Mouse (Mus musculus) neural tube, embryonic 14.5 days (tissue): ENCODE results near the gene Higd1c. TPM values are rescaled to one million over a fixed set of nuclear protein-coding genes. Genes with fewer than 3 reads are reported as not detected.
A peak's percentile ranks its signal among the peaks of the same experiment; 100 is the strongest.
"Not testable (repeated sequence)": the region's sequence is repeated elsewhere in the genome, so short reads cannot be mapped to it uniquely, and the experiment has no call there.

Experiments used
- ATAC-seq: fragments of 200-750 bp; cut with Nextera tagmentation; 2 replicates; pipeline ENCODE4 v1.8.0; 2017; ENCODE audit warnings: low read depth, mild to moderate bottlenecking, moderate TSS enrichment, moderate library complexity
- H3K27ac ChIP-seq: fragments of 300-500 bp; sonication (generic); 2 replicates; pipeline ENCODE4 v1.5.1; 2014; ENCODE audit warnings: low read depth, mild to moderate bottlenecking, control low read depth, low read length, moderate library complexity, mixed read lengths
- H3K27me3 ChIP-seq: fragments of 300-500 bp; sonication (generic); 2 replicates; pipeline ENCODE4 v1.6.1; 2014; ENCODE audit warnings: low read length; ENCODE audit not compliant: control insufficient read depth, insufficient read depth
- H3K36me3 ChIP-seq: fragments of 300-500 bp; sonication (generic); 2 replicates; pipeline ENCODE4 v1.6.1; 2014; ENCODE audit warnings: low read length, mixed read lengths; ENCODE audit not compliant: control insufficient read depth, insufficient read depth
- H3K4me1 ChIP-seq: fragments of 300-500 bp; sonication (generic); 2 replicates; pipeline ENCODE4 v1.6.1; 2014; ENCODE audit warnings: low read length; ENCODE audit not compliant: control insufficient read depth, insufficient read depth
- H3K4me2 ChIP-seq: fragments of 300-500 bp; sonication (generic); 2 replicates; pipeline ENCODE4 v1.6.1; 2014; ENCODE audit warnings: mild to moderate bottlenecking, low read depth, low read length, control low read depth
- H3K4me3 ChIP-seq: fragments of 300-500 bp; sonication (generic); 2 replicates; pipeline ENCODE4 v1.5.1; 2014; ENCODE audit warnings: low read depth, low read length, control low read depth, mixed read lengths
- H3K9ac ChIP-seq: fragments of 300-500 bp; sonication (generic); replicated peaks from 2 replicates; pipeline ENCODE4 v1.6.1; 2014; ENCODE audit warnings: low read depth, mild to moderate bottlenecking, control low read depth, low read length, mixed read lengths
- H3K9me3 ChIP-seq: fragments of 300-500 bp; sonication (generic); 2 replicates; pipeline ENCODE4 v1.6.1; 2016; ENCODE audit warnings: low read length; ENCODE audit not compliant: control insufficient read depth
- WGBS: fragments of 180-500 bp; shearing (Covaris S2); extraction: QIAGEN DNeasy Blood & Tissue Kit; methylation state at CpG from one replicate; pipeline ENCODE4 v1.1.7; 2014; 5-methylcytosine and 5-hydroxymethylcytosine counted together
- polyA plus RNA-seq: library from polyadenylated mRNA; unstranded; fragments of >200 nt; fragmentation: Nextera tagmentation; extraction: Ambion mirVana; gene quantifications from 2 replicates; pipeline ENCODE4 v1.2.1, GENCODE M21; 2014

The Higd1c gene
- polyA plus RNA-seq, 1 experiment from 2014 or later: not detected

- no peak overlapping the region for H3K9ac ChIP-seq
- peak; percentile 54; the same call in 1 of the 2 replicates for ATAC-seq
These were observed 33.6 kb upstream of the Higd1c start for GRCm38 (mm10) chr15:100330739-100331138.

GRCm38 (mm10) chr15:100332077-100332961 lies 32.0 kb upstream of the Higd1c start:
- not testable (repeated sequence) for H3K27ac ChIP-seq, H3K27me3 ChIP-seq, H3K4me3 ChIP-seq, H3K36me3 ChIP-seq, H3K4me2 ChIP-seq, H3K4me1 ChIP-seq, H3K9me3 ChIP-seq, H3K9ac ChIP-seq
- ATAC-seq: peak; percentile 17; the same call in 1 of the 2 replicates
- WGBS: 31% methylated on average over 2 of the region's 10 CpGs

More at GRCm38 (mm10) chr15:100330739-100331138, 33.6 kb upstream of the Higd1c start:
- no peaks in the 10 kb centered on the region; the same call in 1 of the 2 replicates for H3K4me1 ChIP-seq
- no peaks in the 10 kb centered on the region for H3K36me3 ChIP-seq
- no peaks in the 10 kb centered on the region for H3K27me3 ChIP-seq
- H3K9me3 ChIP-seq: no peaks in the 10 kb centered on the region
- H3K4me2 ChIP-seq: no peak overlapping the region
- H3K4me3 ChIP-seq: no peak overlapping the region
- H3K27ac ChIP-seq: no peak overlapping the region
- 34% methylated on average over 7 of the region's 7 CpGs for WGBS

DNA sequence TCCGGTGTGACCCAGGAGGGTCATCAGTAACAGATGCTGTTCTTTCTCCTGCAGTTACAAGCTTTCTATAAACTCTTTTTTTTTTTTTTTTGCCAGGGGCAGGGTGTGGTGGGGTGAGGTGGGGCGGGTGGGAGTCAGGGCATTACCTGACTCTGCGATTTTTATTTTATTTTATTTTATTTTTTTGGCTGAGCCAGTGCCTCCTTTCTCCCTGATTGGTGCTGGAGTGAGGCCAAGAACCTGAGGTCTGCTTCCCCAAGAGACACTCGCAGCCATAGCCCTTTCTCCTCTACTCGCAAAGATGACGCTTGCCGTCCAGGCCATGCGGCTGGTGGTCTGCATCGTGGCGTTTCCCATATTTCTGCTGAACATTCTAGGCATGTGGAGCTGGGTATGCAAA lies 29.7 kb upstream of the Higd1c start, which contains the start of gene Mettl7a3:
Mettl7a3 (plus strand) TSS at position 301 of the 400 bp plus-strand sequence.
- H3K9ac ChIP-seq: no peak within 1 kb of the TSS
- no peaks in the 10 kb centered on the region for H3K9me3 ChIP-seq
- no peaks in the 10 kb centered on the region for H3K27me3 ChIP-seq
- H3K4me3 ChIP-seq: no peak within 1 kb of the TSS
- ATAC-seq: no peak
- H3K27ac ChIP-seq: no peak within 1 kb of the TSS
- no peak within 1 kb of the TSS for H3K4me2 ChIP-seq
- H3K4me1 ChIP-seq: no peaks in the 10 kb centered on the region; the same call in 1 of the 2 replicates
- WGBS: 66% methylated on average over 10 of the region's 10 CpGs
- H3K36me3 ChIP-seq: no peaks in the 10 kb centered on the region

DNA sequence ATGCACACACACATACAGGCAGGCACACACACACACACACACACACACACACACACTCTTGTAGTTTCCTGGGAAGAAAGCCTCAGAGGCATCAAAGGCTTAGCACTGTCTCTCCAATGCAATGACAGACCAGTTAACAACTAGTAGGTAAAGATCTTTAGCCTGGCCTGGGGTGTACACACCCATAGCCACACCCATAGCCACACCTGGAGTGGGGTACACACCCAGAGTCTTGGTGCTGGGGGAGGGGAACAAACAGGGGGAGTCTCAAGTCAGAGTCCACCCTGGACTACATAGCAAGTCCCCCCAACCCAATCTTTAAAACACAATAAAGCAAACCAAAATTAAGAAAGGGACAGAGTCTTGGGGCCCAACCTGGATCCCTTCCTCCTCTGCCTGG lies 27.0 kb upstream of the Higd1c start:
- H3K9me3 ChIP-seq, H3K27me3 ChIP-seq, H3K4me2 ChIP-seq, H3K4me3 ChIP-seq, H3K9ac ChIP-seq, H3K36me3 ChIP-seq, H3K27ac ChIP-seq, H3K4me1 ChIP-seq, ATAC-seq: not testable (repeated sequence)

DNA sequence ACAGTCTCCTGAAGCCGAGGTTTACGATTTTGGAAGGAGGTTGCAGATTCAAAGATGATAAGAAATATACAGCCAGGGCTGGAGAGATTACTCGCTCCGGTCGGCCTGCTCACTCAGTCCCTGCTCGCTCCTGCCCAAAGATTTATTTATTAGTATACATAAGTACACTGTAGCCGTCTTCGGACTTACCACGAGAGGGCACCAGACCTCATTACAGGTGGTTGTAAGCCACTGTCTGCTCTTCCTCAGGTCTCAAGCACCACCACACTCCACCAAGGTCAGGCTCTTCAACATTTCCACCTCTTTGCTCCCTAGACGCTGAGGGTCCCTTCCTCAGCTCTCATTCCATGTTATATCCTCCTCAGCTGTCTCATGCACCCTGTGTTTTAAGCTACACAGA lies 26.5 kb upstream of the Higd1c start:
- not testable (repeated sequence) for H3K4me2 ChIP-seq, H3K9ac ChIP-seq, ATAC-seq, H3K9me3 ChIP-seq, H3K4me1 ChIP-seq, H3K27ac ChIP-seq, H3K27me3 ChIP-seq, H3K36me3 ChIP-seq, H3K4me3 ChIP-seq
- WGBS: 30% methylated on average over 9 of the region's 10 CpGs

GRCm38 (mm10) chr15:100341314-100341980 lies 22.9 kb upstream of the Higd1c start:
- ATAC-seq: not testable (repeated sequence)

DNA sequence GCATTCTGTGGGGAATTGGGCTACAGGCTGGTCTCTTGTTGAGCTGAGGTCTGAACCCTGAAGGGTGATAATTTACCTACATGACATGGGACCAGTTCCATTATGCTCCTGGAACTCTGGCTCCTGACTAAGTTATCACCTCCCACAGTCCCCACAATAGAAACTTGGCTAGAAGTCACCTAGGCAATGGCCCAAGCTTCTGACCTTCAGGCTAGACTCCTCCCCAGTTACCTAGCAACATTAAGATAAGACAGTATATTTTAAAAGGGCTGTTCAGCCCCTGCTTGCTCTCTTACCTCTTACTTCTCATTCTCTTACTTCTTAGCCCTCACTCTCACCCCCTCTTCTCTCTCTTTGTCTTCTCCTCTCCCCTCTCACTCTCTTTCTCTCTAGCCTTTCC lies 18.9 kb upstream of the Higd1c start:
- no peak overlapping the region for H3K4me2 ChIP-seq
- no peaks in the 10 kb centered on the region for H3K4me1 ChIP-seq
- H3K27ac ChIP-seq: no peak overlapping the region
- H3K4me3 ChIP-seq: no peak overlapping the region
- no peaks in the 10 kb centered on the region for H3K27me3 ChIP-seq
- H3K9ac ChIP-seq: no peak overlapping the region
- no peaks in the 10 kb centered on the region for H3K36me3 ChIP-seq
- no peaks in the 10 kb centered on the region for H3K9me3 ChIP-seq
- ATAC-seq: no peak

More at GRCm38 (mm10) chr15:100341314-100341980, 22.9 kb upstream of the Higd1c start:
- H3K4me3 ChIP-seq, H3K4me2 ChIP-seq, H3K9ac ChIP-seq, H3K36me3 ChIP-seq, H3K27me3 ChIP-seq, H3K4me1 ChIP-seq, H3K9me3 ChIP-seq, H3K27ac ChIP-seq: not testable (repeated sequence)
- WGBS: 86% methylated on average over 4 of the region's 5 CpGs

DNA sequence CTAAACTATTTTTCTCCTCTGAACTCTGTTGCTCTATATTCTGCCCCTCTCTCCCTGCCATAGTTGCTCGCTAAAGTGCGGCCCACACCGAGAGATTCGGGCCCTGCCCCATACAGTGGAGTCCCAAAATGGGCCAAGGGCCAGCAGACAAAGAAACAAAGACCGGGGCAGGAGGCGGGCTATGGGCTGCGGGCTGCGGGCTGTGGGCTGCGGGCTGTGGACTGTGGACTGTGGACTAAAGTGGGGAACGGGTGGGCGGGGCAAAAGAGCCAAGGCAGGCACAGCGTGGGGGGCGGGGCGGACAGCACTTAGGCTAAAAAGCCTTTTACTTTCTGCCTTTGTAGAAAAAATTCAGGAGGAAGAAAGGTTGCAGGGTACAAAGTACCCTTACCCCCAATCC lies 17.6 kb upstream of the Higd1c start:
- no peak for ATAC-seq
- Histone ChIP-seq H3K9ac (no peak overlapping the region), H3K36me3 (no peaks in the 10 kb centered on the region), H3K27ac (no peak overlapping the region), H3K4me3 (no peak overlapping the region), H3K27me3 (no peaks in the 10 kb centered on the region), H3K4me2 (no peak overlapping the region), H3K4me1 (no peaks in the 10 kb centered on the region), H3K9me3 (no peaks in the 10 kb centered on the region)
- 59% methylated on average over 14 of the region's 14 CpGs for WGBS

DNA sequence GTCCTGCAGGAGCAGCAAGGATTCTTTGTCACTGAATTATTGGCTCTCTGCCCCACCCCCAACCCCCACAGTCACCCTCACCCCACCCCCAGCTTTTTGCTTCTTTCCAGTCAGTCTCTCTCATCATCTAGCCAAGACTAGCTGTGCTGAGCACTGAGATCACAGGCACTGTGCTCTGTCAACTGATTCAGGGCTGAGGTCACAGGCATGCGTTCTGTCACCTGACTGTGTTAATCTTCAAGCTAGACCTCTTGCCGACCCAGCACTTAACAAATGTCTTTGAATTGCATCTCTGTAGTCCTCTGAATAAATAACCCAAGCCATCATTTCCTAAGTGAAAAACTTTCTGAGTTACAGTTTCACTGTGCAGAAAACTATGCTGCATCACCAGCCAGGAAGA lies 14.8 kb upstream of the Higd1c start:
- no peak overlapping the region for H3K4me3 ChIP-seq
- no peaks in the 10 kb centered on the region for H3K4me1 ChIP-seq
- no peak overlapping the region for H3K4me2 ChIP-seq
- no peak for ATAC-seq
- no peak overlapping the region for H3K9ac ChIP-seq
- H3K27ac ChIP-seq: no peak overlapping the region
- H3K9me3 ChIP-seq: no peaks in the 10 kb centered on the region
- H3K36me3 ChIP-seq: no peaks in the 10 kb centered on the region
- H3K27me3 ChIP-seq: no peaks in the 10 kb centered on the region
- WGBS: 68% methylated on average over 2 of the region's 2 CpGs
